In genomic region chr6:17642739-17643138, GRCm38 (mm10) we compare ENCODE assay signal across 14 mouse cellular contexts.
"Had no signal": no experiment of that assay in that cellular context is flagged by ENCODE, and none has a peak within 500 bp of the region (broad histone marks: within the 10 kb centered on the region; RNA-seq: fewer than 3 reads in every experiment).

No protein-coding gene starts in this region.

- DNase-seq: kidney, adult 8-10 months; kidney, postnatal 10 days; kidney, postnatal 36 days; layer of hippocampus, postnatal 36 days; left cerebral cortex, postnatal 4 days; lung, adult 2 months; lung, postnatal 14 days; lung, postnatal 4 days; midbrain, embryonic 14.5 days; retina, postnatal 1 day; right cerebral cortex, postnatal 25 days; spleen, adult 18-20 months; thymus, adult 18-20 months; thymus, postnatal 14 days had no signal
